In the genomic region with DNA sequence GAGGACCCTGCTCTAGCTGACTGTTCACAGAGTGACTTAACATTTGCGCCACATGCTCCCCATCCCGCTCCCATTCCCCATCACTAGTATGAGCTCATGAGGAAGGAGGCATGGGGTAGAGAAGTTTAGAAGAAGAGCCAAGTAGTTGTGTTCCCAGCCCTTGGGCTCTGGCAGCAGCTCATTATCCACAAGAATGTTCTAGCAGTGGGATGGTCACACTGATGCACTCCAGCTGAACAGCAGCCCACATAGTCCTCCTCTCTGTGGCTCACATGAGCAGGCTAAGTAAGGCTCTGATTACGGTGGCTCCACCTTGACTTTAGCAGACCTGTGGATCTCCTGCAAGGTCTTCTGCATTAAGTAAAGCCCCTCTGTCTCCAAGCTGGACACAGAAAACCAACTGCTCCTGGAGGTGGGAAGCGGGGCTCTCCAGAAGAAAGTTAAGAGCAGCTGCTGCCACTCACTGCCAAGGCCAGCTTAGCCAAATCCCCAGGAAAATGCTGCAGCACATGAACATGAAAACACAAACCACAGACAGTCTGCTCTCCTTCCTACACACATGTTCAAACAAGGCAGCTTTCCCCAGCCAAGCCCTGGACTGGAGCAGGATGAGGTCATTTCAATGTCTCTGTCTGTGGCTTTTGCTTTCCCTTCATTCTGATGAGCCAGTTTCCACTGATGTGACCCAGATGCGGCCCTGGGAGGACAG, we compare ENCODE assay signal across 11 mouse cellular contexts. TPM values are rescaled to one million over a fixed set of nuclear protein-coding genes. Genes with fewer than 3 reads are reported as not detected.
A peak's percentile ranks its signal among the peaks of the same experiment; 100 is the strongest.
DNase-seq lines count a peak whose midpoint lies in the region; ATAC-seq and TF ChIP-seq lines count a peak whose summit lies in the region.
"Had no signal": no experiment of that assay in that cellular context is flagged by ENCODE, and none has a peak within 500 bp of the region (broad histone marks: within the 10 kb centered on the region; RNA-seq: fewer than 3 reads in every experiment).

No protein-coding gene starts in this region.

- H3K27me3 ChIP-seq in forebrain, embryonic 15.5 days = no peaks in the 10 kb centered on the region
- no peaks in the 10 kb centered on the region for H3K27me3 ChIP-seq in forebrain, postnatal 0 days (ENCODE audit: insufficient read depth, low read length)
- H3K27me3 ChIP-seq: hindbrain, embryonic 15.5 days had no signal

- H3K9me3 ChIP-seq in forebrain, embryonic 15.5 days = no peaks in the 10 kb centered on the region
- H3K9me3 ChIP-seq in forebrain, postnatal 0 days (ENCODE audit: low read length) = no peaks in the 10 kb centered on the region
- H3K9me3 ChIP-seq: hindbrain, embryonic 15.5 days had no signal

- no peak overlapping the region for H3K9ac ChIP-seq in forebrain, embryonic 15.5 days (replicated peaks)
- no peak overlapping the region for H3K9ac ChIP-seq in forebrain, postnatal 0 days
- H3K9ac ChIP-seq: hindbrain, embryonic 15.5 days had no signal

- no peak overlapping the region for H3K27ac ChIP-seq in forebrain, embryonic 15.5 days (replicated peaks)
- H3K27ac ChIP-seq in forebrain, postnatal 0 days (ENCODE audit: low read depth, low read length) = no peak overlapping the region
- H3K27ac ChIP-seq: hindbrain, embryonic 15.5 days had no signal

- 96% methylated on average over 5 of the region's 5 CpGs for WGBS in forebrain, embryonic 15.5 days
- 91% methylated on average over 5 of the region's 5 CpGs for WGBS in forebrain, postnatal 0 days

- H3K4me3 ChIP-seq in forebrain, embryonic 15.5 days = no peak overlapping the region
- no peak overlapping the region for H3K4me3 ChIP-seq in forebrain, postnatal 0 days (ENCODE audit: low read depth, low read length)
- H3K4me3 ChIP-seq: hindbrain, embryonic 15.5 days had no signal

- H3K4me2 ChIP-seq in forebrain, embryonic 15.5 days (replicated peaks) = no peak overlapping the region
- H3K4me2 ChIP-seq in forebrain, postnatal 0 days (ENCODE audit: low read depth) = no peak overlapping the region
- H3K4me2 ChIP-seq: hindbrain, embryonic 15.5 days had no signal

- DNase-seq in layer of hippocampus, adult 9-11 months = peak; percentile 52
- no peak for DNase-seq in layer of hippocampus, postnatal 36 days
- peak; percentile 64 for DNase-seq in NIH3T3 (ENCODE audit: low read depth)
- DNase-seq in gastrocnemius, postnatal 25 days = peak; percentile 65
- DNase-seq in lung, postnatal 10 days = peak; percentile 80
- no peak for DNase-seq in adrenal gland, postnatal 36 days
- no peak for DNase-seq in forebrain, postnatal 0 days
- DNase-seq: cerebellum, postnatal 14 days; thymus, postnatal 25 days had no signal

- no peak for ATAC-seq in forebrain, embryonic 15.5 days (replicated peaks)
- ATAC-seq in forebrain, postnatal 0 days = no peak; the same call in 1 of the 2 replicates

- H3K36me3 ChIP-seq in forebrain, embryonic 15.5 days = no peaks in the 10 kb centered on the region
- H3K36me3 ChIP-seq in forebrain, postnatal 0 days (ENCODE audit: insufficient read depth) = no peaks in the 10 kb centered on the region
- H3K36me3 ChIP-seq: hindbrain, embryonic 15.5 days had no signal

- H3K4me1 ChIP-seq in forebrain, embryonic 15.5 days = no peaks in the 10 kb centered on the region
- H3K4me1 ChIP-seq in forebrain, postnatal 0 days (ENCODE audit: insufficient read depth) = no peaks in the 10 kb centered on the region
- H3K4me1 ChIP-seq: hindbrain, embryonic 15.5 days had no signal

- TF ChIP-seq CTCF in forebrain, postnatal 0 days (IDR thresholded peaks at IDR 0.05; ENCODE audit: low read depth) = no peak

RNA-seq across cellular contexts. Expression of a gene that starts 19.7 kb away (rescaled TPM):
- total RNA-seq in layer of hippocampus, postnatal 36 days (2021) = 10 to 100 TPM; 21.1 to 21.4 TPM
- 1 to 10 TPM; 5.9 to 6.7 TPM for total RNA-seq in gastrocnemius, postnatal 25 days (2021)
- total RNA-seq in adrenal gland, postnatal 36 days (2021) = 10 to 100 TPM; 20.0 to 29.3 TPM
- polyA plus RNA-seq in forebrain, embryonic 15.5 days (2015; fragmentation: Nextera tagmentation; extraction: Ambion mirVana) = 85.6 and 91.2 TPM in 2 replicates
- 48.5 and 61.6 TPM in 2 replicates for total RNA-seq in forebrain, postnatal 0 days (2014; rRNA removed)
- 63.5 and 63.6 TPM in 2 replicates for polyA plus RNA-seq in forebrain, postnatal 0 days (2015; fragmentation: Nextera tagmentation; extraction: Ambion mirVana)

RNA-seq across cellular contexts. Expression of a gene that starts 37.1 kb away (rescaled TPM):
- total RNA-seq in layer of hippocampus, postnatal 36 days (2021) = 10 to 100 TPM; 25.0 to 25.7 TPM
- 1 to 10 TPM; 4.4 to 5.3 TPM for total RNA-seq in gastrocnemius, postnatal 25 days (2021)
- 10 to 100 TPM; 28.6 to 48.4 TPM for total RNA-seq in adrenal gland, postnatal 36 days (2021)
- 13.7 and 13.8 TPM in 2 replicates for polyA plus RNA-seq in forebrain, embryonic 15.5 days (2015; fragmentation: Nextera tagmentation; extraction: Ambion mirVana)
- total RNA-seq in forebrain, postnatal 0 days (2014; rRNA removed) = 22.6 and 23.5 TPM in 2 replicates
- 16.1 and 18.2 TPM in 2 replicates for polyA plus RNA-seq in forebrain, postnatal 0 days (2015; fragmentation: Nextera tagmentation; extraction: Ambion mirVana)

RNA-seq across cellular contexts. Expression of a gene that starts 43.8 kb away (rescaled TPM):
- total RNA-seq in layer of hippocampus, postnatal 36 days (2021) = 10 to 100 TPM; 62.7 to 68.3 TPM
- 100 to 1,000 TPM; 156 to 190 TPM for total RNA-seq in gastrocnemius, postnatal 25 days (2021)
- 100 to 1,000 TPM; 166 to 172 TPM for total RNA-seq in adrenal gland, postnatal 36 days (2021)
- polyA plus RNA-seq in forebrain, embryonic 15.5 days (2015; fragmentation: Nextera tagmentation; extraction: Ambion mirVana) = 49.4 and 54.4 TPM in 2 replicates
- 31.0 and 37.6 TPM in 2 replicates for total RNA-seq in forebrain, postnatal 0 days (2014; rRNA removed)
- 40.1 and 45.7 TPM in 2 replicates for polyA plus RNA-seq in forebrain, postnatal 0 days (2015; fragmentation: Nextera tagmentation; extraction: Ambion mirVana)

RNA-seq across cellular contexts. Expression of a gene that starts 43.9 kb away (rescaled TPM):
- total RNA-seq in layer of hippocampus, postnatal 36 days (2021) = 1 to 10 TPM; 1.5 to 2.4 TPM
- 10 to 100 TPM; 14.7 to 20.4 TPM for total RNA-seq in gastrocnemius, postnatal 25 days (2021)
- total RNA-seq in adrenal gland, postnatal 36 days (2021) = 1 to 10 TPM; 5.6 to 6.5 TPM
- 3.8 and 4.4 TPM in 2 replicates for polyA plus RNA-seq in forebrain, embryonic 15.5 days (2015; fragmentation: Nextera tagmentation; extraction: Ambion mirVana)
- 1.7 and 2.0 TPM in 2 replicates for total RNA-seq in forebrain, postnatal 0 days (2014; rRNA removed)
- polyA plus RNA-seq in forebrain, postnatal 0 days (2015; fragmentation: Nextera tagmentation; extraction: Ambion mirVana) = 1.5 and 2.1 TPM in 2 replicates

RNA-seq across cellular contexts. Expression of a gene that starts 54.7 kb away (rescaled TPM):
- 10 to 100 TPM; 35.6 to 39.1 TPM for total RNA-seq in layer of hippocampus, postnatal 36 days (2021)
- 10 to 100 TPM; 21.5 to 22.1 TPM for total RNA-seq in gastrocnemius, postnatal 25 days (2021)
- 10 to 100 TPM; 50.7 to 54.4 TPM for total RNA-seq in adrenal gland, postnatal 36 days (2021)
- 42.8 and 43.4 TPM in 2 replicates for polyA plus RNA-seq in forebrain, embryonic 15.5 days (2015; fragmentation: Nextera tagmentation; extraction: Ambion mirVana)
- 38.1 and 42.3 TPM in 2 replicates for total RNA-seq in forebrain, postnatal 0 days (2014; rRNA removed)
- 32.0 and 40.8 TPM in 2 replicates for polyA plus RNA-seq in forebrain, postnatal 0 days (2015; fragmentation: Nextera tagmentation; extraction: Ambion mirVana)

Comparison
In these comparisons a context has a peak if more than half of its experiments do, and no peak if none do; other contexts are left out.
1. DNase-seq: peak in layer of hippocampus, adult 9-11 months (single experiment), NIH3T3 (single experiment), gastrocnemius, postnatal 25 days (single experiment) and lung, postnatal 10 days (single experiment); none in layer of hippocampus, postnatal 36 days (0 of 2), adrenal gland, postnatal 36 days (0 of 2) and forebrain, postnatal 0 days (single experiment).